Mouse (Mus musculus): ENCODE data around the gene Cbx8. TPM values are rescaled to one million over a fixed set of nuclear protein-coding genes. Genes with fewer than 3 reads are reported as not detected.

Gene Cbx8
- 12.8 and 15.0 TPM in 2 replicates for polyA plus RNA-seq (2014; fragmentation: Nextera tagmentation; extraction: Ambion mirVana)

GRCm38 (mm10) chr11:119040600-119041324 is at the start of gene Cbx8:
Cbx8 (minus strand) TSS chr11:119040969.
- under 1% methylated on average over 43 of the region's 63 CpGs for WGBS
- Histone ChIP-seq H3K9ac (ENCODE audit: low read length) (peak within 1 kb of the TSS; percentile 86), H3K27ac (ENCODE audit: low read depth, low read length) (peak within 1 kb of the TSS; percentile 91), H3K4me2 (ENCODE audit: low read length) (peak within 1 kb of the TSS; percentile 94), H3K4me3 (ENCODE audit: low read depth, low read length) (peak within 1 kb of the TSS; percentile 73), H3K9me3 (replicated peaks; ENCODE audit: control insufficient read depth, low read length) (no peaks in the 10 kb centered on the region), H3K4me1 (ENCODE audit: control insufficient read depth, insufficient read depth, low read length) (peaks cover 37% of the 10 kb centered on the region), H3K27me3 (replicated peaks; ENCODE audit: control insufficient read depth, insufficient read depth, low read length) (peaks cover 67% of the 10 kb centered on the region), H3K36me3 (ENCODE audit: control insufficient read depth, insufficient read depth, low read length) (peaks cover 8% of the 10 kb centered on the region)
- ATAC-seq (peak; percentile 91), DNase-seq (ENCODE audit: low spot score) (peak; percentile 100)

- DNase-seq (ENCODE audit: low spot score) (peak; percentile 29), ATAC-seq (no peak)
- no peaks in the 10 kb centered on the region for H3K9me3 ChIP-seq (replicated peaks; ENCODE audit: control insufficient read depth, low read length)
- H3K27ac ChIP-seq (ENCODE audit: low read depth, low read length) = no peak overlapping the region
- H3K36me3 ChIP-seq (ENCODE audit: control insufficient read depth, insufficient read depth, low read length) = no peaks in the 10 kb centered on the region
- peak overlapping the region; percentile 98 for H3K4me2 ChIP-seq (ENCODE audit: low read length)
- peaks cover 12% of the 10 kb centered on the region for H3K4me1 ChIP-seq (ENCODE audit: control insufficient read depth, insufficient read depth, low read length)
- H3K9ac ChIP-seq (ENCODE audit: low read length) = peak overlapping the region; percentile 75
- H3K27me3 ChIP-seq (replicated peaks; ENCODE audit: control insufficient read depth, insufficient read depth, low read length) = peaks cover 33% of the 10 kb centered on the region
- under 1% methylated on average over 66 of the region's 75 CpGs for WGBS
- peak overlapping the region; percentile 48 for H3K4me3 ChIP-seq (ENCODE audit: low read depth, low read length)
These were observed 49.5 kb upstream of the Cbx8 start for GRCm38 (mm10) chr11:119090076-119090960.

- H3K27ac ChIP-seq (ENCODE audit: low read depth, low read length) = no peak overlapping the region
- ATAC-seq = no peak
- H3K27me3 ChIP-seq (replicated peaks; ENCODE audit: control insufficient read depth, insufficient read depth, low read length) = peaks cover 33% of the 10 kb centered on the region
- peak overlapping the region; percentile 48 for H3K4me3 ChIP-seq (ENCODE audit: low read depth, low read length)
- peak overlapping the region; percentile 75 for H3K9ac ChIP-seq (ENCODE audit: low read length)
- H3K4me2 ChIP-seq (ENCODE audit: low read length) = peak overlapping the region; percentile 98
- DNase-seq (ENCODE audit: low spot score) = peak; percentile 24
- under 1% methylated on average over 41 of the region's 41 CpGs for WGBS
- H3K4me1 ChIP-seq (ENCODE audit: control insufficient read depth, insufficient read depth, low read length) = peaks cover 16% of the 10 kb centered on the region
- H3K36me3 ChIP-seq (ENCODE audit: control insufficient read depth, insufficient read depth, low read length) = no peaks in the 10 kb centered on the region
- no peaks in the 10 kb centered on the region for H3K9me3 ChIP-seq (replicated peaks; ENCODE audit: control insufficient read depth, low read length)
These were observed 48.7 kb upstream of the Cbx8 start for GRCm38 (mm10) chr11:119089235-119090075.

- Histone ChIP-seq H3K4me2 (ENCODE audit: low read length) (no peak overlapping the region), H3K9ac (ENCODE audit: low read length) (no peak overlapping the region), H3K27ac (ENCODE audit: low read depth, low read length) (no peak overlapping the region), H3K27me3 (replicated peaks; ENCODE audit: control insufficient read depth, insufficient read depth, low read length) (peaks cover 33% of the 10 kb centered on the region), H3K4me1 (ENCODE audit: control insufficient read depth, insufficient read depth, low read length) (peaks cover 24% of the 10 kb centered on the region), H3K36me3 (ENCODE audit: control insufficient read depth, insufficient read depth, low read length) (no peaks in the 10 kb centered on the region), H3K9me3 (replicated peaks; ENCODE audit: control insufficient read depth, low read length) (no peaks in the 10 kb centered on the region), H3K4me3 (ENCODE audit: low read depth, low read length) (no peak overlapping the region)
- WGBS = 3% methylated on average over 28 of the region's 28 CpGs
- ATAC-seq (no peak), DNase-seq (ENCODE audit: low spot score) (peak; percentile 52)
These were observed 47.8 kb upstream of the Cbx8 start for GRCm38 (mm10) chr11:119088391-119089234.

- no peaks in the 10 kb centered on the region for H3K9me3 ChIP-seq (replicated peaks; ENCODE audit: control insufficient read depth, low read length)
- no peak overlapping the region for H3K27ac ChIP-seq (ENCODE audit: low read depth, low read length)
- H3K4me3 ChIP-seq (ENCODE audit: low read depth, low read length) = no peak overlapping the region
- 0 out of 2 replicates have a peak, but pooled peaks cover under 1% of the 10 kb centered on the region for H3K36me3 ChIP-seq (ENCODE audit: control insufficient read depth, insufficient read depth, low read length)
- H3K4me2 ChIP-seq (ENCODE audit: low read length) = no peak overlapping the region
- H3K9ac ChIP-seq (ENCODE audit: low read length) = no peak overlapping the region; the same call in 1 of the 2 replicates
- H3K4me1 ChIP-seq (ENCODE audit: control insufficient read depth, insufficient read depth, low read length) = peaks cover 36% of the 10 kb centered on the region
- 5% methylated on average over 35 of the region's 35 CpGs for WGBS
- peak; percentile 20 for DNase-seq (ENCODE audit: low spot score)
- H3K27me3 ChIP-seq (replicated peaks; ENCODE audit: control insufficient read depth, insufficient read depth, low read length) = peaks cover 33% of the 10 kb centered on the region
- no peak for ATAC-seq
These were observed 46.7 kb upstream of the Cbx8 start for GRCm38 (mm10) chr11:119087301-119088082.

- Histone ChIP-seq H3K36me3 (ENCODE audit: control insufficient read depth, insufficient read depth, low read length) (peaks cover 11% of the 10 kb centered on the region), H3K9me3 (replicated peaks; ENCODE audit: control insufficient read depth, low read length) (no peaks in the 10 kb centered on the region), H3K4me1 (ENCODE audit: control insufficient read depth, insufficient read depth, low read length) (peaks cover 43% of the 10 kb centered on the region), H3K4me2 (ENCODE audit: low read length) (peak within 1 kb of the TSS; percentile 85), H3K27me3 (replicated peaks; ENCODE audit: control insufficient read depth, insufficient read depth, low read length) (peaks cover 42% of the 10 kb centered on the region), H3K27ac (ENCODE audit: low read depth, low read length) (peak within 1 kb of the TSS; percentile 99), H3K9ac (ENCODE audit: low read length) (peak within 1 kb of the TSS; percentile 91), H3K4me3 (ENCODE audit: low read depth, low read length) (peak within 1 kb of the TSS; percentile 90)
- WGBS = 1% methylated on average over 60 of the region's 67 CpGs
- DNase-seq (ENCODE audit: low spot score) = peak; percentile 98
- ATAC-seq = peak; percentile 92
These were observed 45.6 kb upstream of the Cbx8 start, which contains the start of gene Cbx4 for GRCm38 (mm10) chr11:119086144-119086971. Cbx4 (minus strand) TSS chr11:119086221.

All from forebrain, embryonic 14.5 days (tissue).